Mouse (Mus musculus) gastrocnemius, adult 18-20 months (tissue): ENCODE measurements around the gene Sec16a. TPM values are rescaled to one million over a fixed set of nuclear protein-coding genes. Genes with fewer than 3 reads are reported as not detected.

Source experiments
- DNase-seq: peaks from one replicate; pipeline ENCODE4 v3.0.0; 2021; ENCODE audit warnings: low spot score
- long read RNA-seq, 2 experiments: library from polyadenylated mRNA; stranded (forward); transcript quantifications; one replicate each; pipeline ENCODE4 v2.0.0; 2021
- total RNA-seq, 2 experiments: library from RNA; stranded (reverse); gene quantifications; 2 replicates each; pipeline ENCODE4 v1.2.3; 2021

Sec16a gene
- 10 to 100 TPM; 23.5 to 24.8 TPM for total RNA-seq
- long read RNA-seq, experiment 1, full-length matches to known transcripts, result 7 of 15 reads
- long read RNA-seq, experiment 1, partial matches to known transcripts, result 5 of 15 reads
- long read RNA-seq, experiment 1, other reads (novel, unspliced or antisense), result 3 of 15 reads
- long read RNA-seq, experiment 2, full-length matches to known transcripts, result 4 of 20 reads
- long read RNA-seq, experiment 2, partial matches to known transcripts, result 10 of 20 reads
- long read RNA-seq, experiment 2, other reads (novel, unspliced or antisense), result 6 of 20 reads

GRCm38 (mm10) chr2:26444946-26445665 lies at the start of gene Sec16a:
TSS of gene Sec16a (minus strand) at chr2:26445216.
- DNase-seq, result peak; percentile 100

GRCm38 (mm10) chr2:26494396-26494795 lies 49.4 kb upstream of the Sec16a start:
- no peak for DNase-seq

- DNase-seq, result no peak
These were observed 48.2 kb upstream of the Sec16a start for GRCm38 (mm10) chr2:26493021-26493781.

GRCm38 (mm10) chr2:26490760-26491301 lies 45.8 kb upstream of the Sec16a start:
- no peak for DNase-seq

GRCm38 (mm10) chr2:26488535-26489135 lies 43.6 kb upstream of the Sec16a start:
- no peak for DNase-seq

- DNase-seq, result no peak
These were observed 42.5 kb upstream of the Sec16a start for GRCm38 (mm10) chr2:26487322-26488021.

GRCm38 (mm10) chr2:26486835-26487321 lies 41.9 kb upstream of the Sec16a start:
- no peak for DNase-seq

GRCm38 (mm10) chr2:26486264-26486810 lies 41.3 kb upstream of the Sec16a start:
- DNase-seq, result no peak

- DNase-seq, result no peak
These were observed 40.7 kb upstream of the Sec16a start for GRCm38 (mm10) chr2:26485710-26486109.

- DNase-seq, result no peak
These were observed 40.3 kb upstream of the Sec16a start for GRCm38 (mm10) chr2:26485278-26485677.

GRCm38 (mm10) chr2:26484169-26484568 lies 39.2 kb upstream of the Sec16a start:
- DNase-seq, result no peak

GRCm38 (mm10) chr2:26483230-26483869 lies 38.3 kb upstream of the Sec16a start:
- DNase-seq, result no peak

GRCm38 (mm10) chr2:26482824-26483223 lies 37.8 kb upstream of the Sec16a start:
- no peak for DNase-seq

- DNase-seq, result no peak
These were observed 36.9 kb upstream of the Sec16a start for GRCm38 (mm10) chr2:26481724-26482495.

- DNase-seq, result no peak
These were observed 35.9 kb upstream of the Sec16a start for GRCm38 (mm10) chr2:26480911-26481310.

GRCm38 (mm10) chr2:26478685-26479205 lies 33.7 kb upstream of the Sec16a start:
- DNase-seq, result no peak

GRCm38 (mm10) chr2:26477911-26478310 lies 32.9 kb upstream of the Sec16a start:
- no peak for DNase-seq

GRCm38 (mm10) chr2:26475505-26476430 lies 30.8 kb upstream of the Sec16a start:
- DNase-seq, result no peak
